Mouse (Mus musculus): ENCODE results near the gene Sema5a. TPM values are rescaled to one million over a fixed set of nuclear protein-coding genes. Genes with fewer than 3 reads are reported as not detected.

Sema5a gene
- polyA plus RNA-seq, 1 experiment from 2014 or later: 10.0 TPM

DNA sequence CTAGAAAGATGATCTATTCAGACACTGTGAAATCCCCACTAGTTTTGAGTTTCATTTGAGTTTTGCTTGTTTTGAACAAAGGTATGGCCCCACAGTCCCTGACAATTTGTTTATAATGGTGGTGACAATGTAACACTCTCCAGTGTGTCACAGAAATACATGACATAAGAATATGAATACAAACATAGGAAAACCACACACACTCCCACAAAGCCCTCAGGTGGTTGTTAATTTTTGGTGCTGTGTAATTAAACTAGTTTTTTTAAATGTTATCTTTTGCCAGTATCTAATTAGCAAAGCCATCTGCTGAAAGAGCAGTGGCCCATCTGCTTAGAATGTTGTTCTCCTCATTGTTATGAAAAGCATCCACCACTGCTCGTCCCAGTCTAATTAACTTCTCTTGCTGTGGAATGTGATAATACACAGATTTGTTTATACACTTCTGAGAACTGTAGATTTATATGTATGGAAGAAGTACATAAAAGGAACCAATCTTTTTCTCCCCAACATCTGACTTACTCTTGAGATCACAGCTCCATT lies 289.0 kb downstream of the Sema5a start:
- Histone ChIP-seq H3K4me2 (ENCODE audit: low read length) (no peak overlapping the region), H3K9me3 (ENCODE audit: control insufficient read depth, low read length) (no peaks in the 10 kb centered on the region), H3K9ac (ENCODE audit: low read length) (no peak overlapping the region), H3K4me1 (ENCODE audit: control insufficient read depth in 2 of 2, insufficient read depth in 2 of 2, low read length in 2 of 2) (peaks cover 0 to 9% of the 10 kb centered on the region in 2 experiments; a peak in 2 of 4 replicates), H3K36me3 (ENCODE audit: control insufficient read depth, insufficient read depth, low read length) (no peaks in the 10 kb centered on the region), H3K4me3 (ENCODE audit: control insufficient read depth in 1 of 2, insufficient read depth in 1 of 2, low read depth in 1 of 2, low read length in 2 of 2) (no peak overlapping the region), H3K27ac (replicated peaks in 1 of 2; ENCODE audit: control insufficient read depth in 1 of 2, insufficient read depth in 1 of 2, low read depth in 2 of 2, low read length in 2 of 2) (no peak overlapping the region), H3K27me3 (ENCODE audit: control insufficient read depth, insufficient read depth, low read length) (no peaks in the 10 kb centered on the region)
- ATAC-seq (ENCODE audit: insufficient number of reproducible peaks, insufficient read depth, low FRiP score, low read depth): no peak
- WGBS: 57% methylated on average over 1 of the region's 1 CpGs

GRCm38 (mm10) chr15:32536755-32537503 lies 292.3 kb downstream of the Sema5a start:
- Histone ChIP-seq H3K27ac (replicated peaks in 1 of 2; ENCODE audit: control insufficient read depth in 1 of 2, insufficient read depth in 1 of 2, low read depth in 2 of 2, low read length in 2 of 2) (no peak overlapping the region), H3K9me3 (ENCODE audit: control insufficient read depth, low read length) (no peaks in the 10 kb centered on the region), H3K9ac (ENCODE audit: low read length) (no peak overlapping the region), H3K4me1 (ENCODE audit: control insufficient read depth in 2 of 2, insufficient read depth in 2 of 2, low read length in 2 of 2) (peaks cover 0 to 9% of the 10 kb centered on the region in 2 experiments; a peak in 2 of 4 replicates), H3K27me3 (ENCODE audit: control insufficient read depth, insufficient read depth, low read length) (no peaks in the 10 kb centered on the region), H3K4me3 (ENCODE audit: control insufficient read depth in 1 of 2, insufficient read depth in 1 of 2, low read depth in 1 of 2, low read length in 2 of 2) (no peak overlapping the region), H3K4me2 (ENCODE audit: low read length) (no peak overlapping the region), H3K36me3 (ENCODE audit: control insufficient read depth, insufficient read depth, low read length) (no peaks in the 10 kb centered on the region)
- WGBS: 67% methylated on average over 6 of the region's 6 CpGs
- ATAC-seq (ENCODE audit: insufficient number of reproducible peaks, insufficient read depth, low FRiP score, low read depth): no peak

GRCm38 (mm10) chr15:32537504-32537792 lies 292.8 kb downstream of the Sema5a start:
- no peaks in the 10 kb centered on the region for H3K27me3 ChIP-seq (ENCODE audit: control insufficient read depth, insufficient read depth, low read length)
- H3K4me3 ChIP-seq (ENCODE audit: control insufficient read depth in 1 of 2, insufficient read depth in 1 of 2, low read depth in 1 of 2, low read length in 2 of 2): no peak overlapping the region
- peaks cover 0 to 5% of the 10 kb centered on the region in 2 experiments; a peak in 2 of 4 replicates for H3K4me1 ChIP-seq (ENCODE audit: control insufficient read depth in 2 of 2, insufficient read depth in 2 of 2, low read length in 2 of 2)
- no peak overlapping the region for H3K4me2 ChIP-seq (ENCODE audit: low read length)
- 73% methylated on average over 2 of the region's 2 CpGs for WGBS
- H3K9me3 ChIP-seq (ENCODE audit: control insufficient read depth, low read length): no peaks in the 10 kb centered on the region
- ATAC-seq (ENCODE audit: insufficient number of reproducible peaks, insufficient read depth, low FRiP score, low read depth): no peak
- H3K9ac ChIP-seq (ENCODE audit: low read length): no peak overlapping the region
- H3K36me3 ChIP-seq (ENCODE audit: control insufficient read depth, insufficient read depth, low read length): no peaks in the 10 kb centered on the region
- no peak overlapping the region for H3K27ac ChIP-seq (replicated peaks in 1 of 2; ENCODE audit: control insufficient read depth in 1 of 2, insufficient read depth in 1 of 2, low read depth in 2 of 2, low read length in 2 of 2)

DNA sequence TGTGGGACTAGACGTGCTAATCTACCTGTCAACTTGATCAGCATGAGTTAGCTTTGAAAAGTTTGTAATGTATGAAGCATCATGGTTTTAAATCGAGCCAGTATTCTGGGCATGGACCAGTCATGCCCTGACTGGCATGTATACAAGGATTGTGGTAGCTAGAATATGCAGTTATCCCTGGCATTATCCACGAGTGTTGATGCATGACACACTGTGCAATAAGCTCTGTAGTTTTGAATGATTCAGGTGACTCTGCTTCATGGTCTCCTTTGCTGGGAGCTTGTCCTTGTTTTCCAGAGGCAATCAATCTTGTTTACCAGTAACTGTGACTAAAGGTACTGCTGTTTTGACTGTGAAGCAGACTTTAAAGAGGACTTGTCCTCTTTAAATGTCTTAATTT lies 293.5 kb downstream of the Sema5a start:
- no peak for ATAC-seq (ENCODE audit: insufficient number of reproducible peaks, insufficient read depth, low FRiP score, low read depth)
- Histone ChIP-seq H3K4me3 (ENCODE audit: control insufficient read depth in 1 of 2, insufficient read depth in 1 of 2, low read depth in 1 of 2, low read length in 2 of 2) (no peak overlapping the region), H3K4me2 (ENCODE audit: low read length) (no peak overlapping the region), H3K36me3 (ENCODE audit: control insufficient read depth, insufficient read depth, low read length) (no peaks in the 10 kb centered on the region), H3K4me1 (ENCODE audit: control insufficient read depth in 2 of 2, insufficient read depth in 2 of 2, low read length in 2 of 2) (no peaks in the 10 kb centered on the region), H3K27me3 (ENCODE audit: control insufficient read depth, insufficient read depth, low read length) (no peaks in the 10 kb centered on the region), H3K9me3 (ENCODE audit: control insufficient read depth, low read length) (no peaks in the 10 kb centered on the region), H3K27ac (replicated peaks in 1 of 2; ENCODE audit: control insufficient read depth in 1 of 2, insufficient read depth in 1 of 2, low read depth in 2 of 2, low read length in 2 of 2) (no peak overlapping the region), H3K9ac (ENCODE audit: low read length) (no peak overlapping the region)
- 71% methylated on average over 3 of the region's 3 CpGs for WGBS

DNA sequence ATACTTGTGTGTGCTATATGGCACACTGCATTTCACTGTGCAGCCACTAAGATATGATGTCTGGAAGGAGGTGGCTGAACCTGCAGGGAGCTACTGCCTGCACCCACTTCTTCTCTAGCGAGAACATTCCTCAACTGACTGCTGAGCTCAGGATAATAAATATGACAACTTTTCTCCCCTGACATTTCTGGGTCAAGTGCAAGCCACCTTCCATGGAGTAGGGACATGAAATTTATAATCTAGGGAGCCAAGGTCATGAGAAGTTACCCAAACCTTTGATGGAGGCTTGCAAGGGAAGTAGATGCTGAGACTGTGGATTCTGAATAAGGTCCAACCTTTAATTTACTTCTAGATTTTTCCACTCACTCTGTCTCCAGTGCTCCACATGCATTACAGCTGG lies 298.1 kb downstream of the Sema5a start:
- Histone ChIP-seq H3K36me3 (ENCODE audit: control insufficient read depth, insufficient read depth, low read length) (no peaks in the 10 kb centered on the region), H3K4me3 (ENCODE audit: control insufficient read depth in 1 of 2, insufficient read depth in 1 of 2, low read depth in 1 of 2, low read length in 2 of 2) (no peak overlapping the region), H3K4me2 (ENCODE audit: low read length) (no peak overlapping the region), H3K9ac (ENCODE audit: low read length) (no peak overlapping the region), H3K9me3 (ENCODE audit: control insufficient read depth, low read length) (no peaks in the 10 kb centered on the region), H3K4me1 (ENCODE audit: control insufficient read depth in 2 of 2, insufficient read depth in 2 of 2, low read length in 2 of 2) (no peaks in the 10 kb centered on the region), H3K27me3 (ENCODE audit: control insufficient read depth, insufficient read depth, low read length) (no peaks in the 10 kb centered on the region), H3K27ac (replicated peaks in 1 of 2; ENCODE audit: control insufficient read depth in 1 of 2, insufficient read depth in 1 of 2, low read depth in 2 of 2, low read length in 2 of 2) (no peak overlapping the region)
- 71% methylated on average over 1 of the region's 1 CpGs for WGBS
- ATAC-seq (ENCODE audit: insufficient number of reproducible peaks, insufficient read depth, low FRiP score, low read depth): no peak

GRCm38 (mm10) chr15:32543181-32543580 lies 298.6 kb downstream of the Sema5a start:
- Histone ChIP-seq H3K27me3 (ENCODE audit: control insufficient read depth, insufficient read depth, low read length) (no peaks in the 10 kb centered on the region), H3K4me2 (ENCODE audit: low read length) (no peak overlapping the region), H3K9ac (ENCODE audit: low read length) (no peak overlapping the region), H3K27ac (replicated peaks in 1 of 2; ENCODE audit: control insufficient read depth in 1 of 2, insufficient read depth in 1 of 2, low read depth in 2 of 2, low read length in 2 of 2) (no peak overlapping the region), H3K4me3 (ENCODE audit: control insufficient read depth in 1 of 2, insufficient read depth in 1 of 2, low read depth in 1 of 2, low read length in 2 of 2) (no peak overlapping the region), H3K9me3 (ENCODE audit: control insufficient read depth, low read length) (no peaks in the 10 kb centered on the region), H3K4me1 (ENCODE audit: control insufficient read depth in 2 of 2, insufficient read depth in 2 of 2, low read length in 2 of 2) (no peaks in the 10 kb centered on the region), H3K36me3 (ENCODE audit: control insufficient read depth, insufficient read depth, low read length) (no peaks in the 10 kb centered on the region)
- WGBS: 91% methylated on average over 3 of the region's 3 CpGs
- no peak for ATAC-seq (ENCODE audit: insufficient number of reproducible peaks, insufficient read depth, low FRiP score, low read depth)

DNA sequence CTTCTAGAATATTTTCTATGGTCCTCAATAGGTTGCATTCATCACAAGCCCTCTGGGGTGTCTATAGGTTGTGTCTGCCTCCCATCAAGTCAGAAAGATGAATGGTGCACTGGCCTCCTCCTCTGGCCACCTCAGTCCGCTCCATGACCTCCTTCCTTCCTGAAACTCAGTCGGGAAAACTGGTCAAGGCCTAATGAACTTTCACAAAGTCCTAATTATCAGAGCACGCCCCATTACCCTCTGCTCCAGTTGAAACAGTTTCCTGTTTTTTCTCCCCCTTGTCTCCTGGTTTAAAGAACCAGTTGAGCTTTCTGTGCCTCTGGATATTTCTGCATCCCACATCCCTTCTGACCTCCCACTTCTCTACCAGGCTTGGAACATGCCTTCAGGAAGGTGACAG lies 300.8 kb downstream of the Sema5a start:
- no peaks in the 10 kb centered on the region for H3K9me3 ChIP-seq (ENCODE audit: control insufficient read depth, low read length)
- no peaks in the 10 kb centered on the region for H3K27me3 ChIP-seq (ENCODE audit: control insufficient read depth, insufficient read depth, low read length)
- ATAC-seq (ENCODE audit: insufficient number of reproducible peaks, insufficient read depth, low FRiP score, low read depth): no peak
- no peaks in the 10 kb centered on the region for H3K4me1 ChIP-seq (ENCODE audit: control insufficient read depth in 2 of 2, insufficient read depth in 2 of 2, low read length in 2 of 2)
- H3K9ac ChIP-seq (ENCODE audit: low read length): no peak overlapping the region
- H3K36me3 ChIP-seq (ENCODE audit: control insufficient read depth, insufficient read depth, low read length): no peaks in the 10 kb centered on the region; the same call in 1 of the 2 replicates
- 60% methylated on average over 3 of the region's 3 CpGs for WGBS
- no peak overlapping the region for H3K27ac ChIP-seq (replicated peaks in 1 of 2; ENCODE audit: control insufficient read depth in 1 of 2, insufficient read depth in 1 of 2, low read depth in 2 of 2, low read length in 2 of 2)
- H3K4me3 ChIP-seq (ENCODE audit: control insufficient read depth in 1 of 2, insufficient read depth in 1 of 2, low read depth in 1 of 2, low read length in 2 of 2): no peak overlapping the region
- no peak overlapping the region for H3K4me2 ChIP-seq (ENCODE audit: low read length)

DNA sequence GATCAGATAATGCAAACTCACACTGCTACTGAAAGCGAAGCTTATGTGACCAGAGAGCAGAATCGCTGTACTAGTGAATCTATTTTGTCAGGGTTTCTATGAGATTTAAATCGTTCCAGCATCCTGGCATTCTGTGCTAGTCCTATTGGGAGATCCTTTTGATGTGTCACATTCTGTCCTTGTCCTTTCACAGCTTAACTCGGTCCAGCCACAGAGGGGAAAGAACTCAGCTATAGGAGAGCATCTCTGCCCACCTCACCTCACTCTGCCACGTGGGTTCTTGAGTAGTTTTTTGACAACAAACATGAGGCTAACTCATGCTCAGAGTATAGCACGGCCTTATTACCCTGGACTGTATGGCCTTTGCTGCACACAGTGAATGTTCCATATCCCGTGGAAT lies 302.1 kb downstream of the Sema5a start:
- H3K9ac ChIP-seq (ENCODE audit: low read length): no peak overlapping the region
- no peak for ATAC-seq (ENCODE audit: insufficient number of reproducible peaks, insufficient read depth, low FRiP score, low read depth)
- H3K27ac ChIP-seq (replicated peaks in 1 of 2; ENCODE audit: control insufficient read depth in 1 of 2, insufficient read depth in 1 of 2, low read depth in 2 of 2, low read length in 2 of 2): no peak overlapping the region
- H3K27me3 ChIP-seq (ENCODE audit: control insufficient read depth, insufficient read depth, low read length): no peaks in the 10 kb centered on the region
- no peaks in the 10 kb centered on the region for H3K9me3 ChIP-seq (ENCODE audit: control insufficient read depth, low read length)
- no peaks in the 10 kb centered on the region; the same call in 1 of the 2 replicates for H3K36me3 ChIP-seq (ENCODE audit: control insufficient read depth, insufficient read depth, low read length)
- no peak overlapping the region for H3K4me2 ChIP-seq (ENCODE audit: low read length)
- no peak overlapping the region for H3K4me3 ChIP-seq (ENCODE audit: control insufficient read depth in 1 of 2, insufficient read depth in 1 of 2, low read depth in 1 of 2, low read length in 2 of 2)
- no peaks in the 10 kb centered on the region for H3K4me1 ChIP-seq (ENCODE audit: control insufficient read depth in 2 of 2, insufficient read depth in 2 of 2, low read length in 2 of 2)
- 78% methylated on average over 7 of the region's 7 CpGs for WGBS

Data from heart, embryonic 14.5 days (tissue).